Mouse (Mus musculus) spleen, adult 2 months (tissue): ENCODE measurements at regions not wholly inside any gene's neighbourhood (a gene's known extent, or its start where the extent isn't known, plus 50 kb on each side); places are given as distances from the start of the nearest gene placed in this dataset.

Source experiments
- DNase-seq, 2 experiments: peaks; one replicate each; pipeline versions ENCODE4 v3.0.0 to v3.0.0-alpha.2; 2012 to 2021; ENCODE audit warnings: low spot score in 2 of 2, low read depth in 1 of 2
- H3K27ac ChIP-seq: fragments of 200-500 bp; 2 replicates; pipeline ENCODE4 v1.5.1; 2012; ENCODE audit warnings: low read length, inconsistent platforms; ENCODE audit not compliant: insufficient read depth
- H3K27me3 ChIP-seq: fragments of 200-500 bp; 2 replicates; pipeline ENCODE4 v1.6.1; 2012; ENCODE audit warnings: mild to moderate bottlenecking, moderate library complexity, low read length, inconsistent platforms; ENCODE audit not compliant: control insufficient read depth, insufficient read depth
- H3K36me3 ChIP-seq: fragments of 200-500 bp; 2 replicates; pipeline ENCODE4 v1.6.1; 2012; ENCODE audit warnings: mild to moderate bottlenecking, low read length, inconsistent platforms; ENCODE audit not compliant: control insufficient read depth, insufficient read depth
- H3K4me1 ChIP-seq: fragments of 200-500 bp; 2 replicates; pipeline ENCODE4 v1.6.1; 2011; ENCODE audit warnings: inconsistent platforms; ENCODE audit not compliant: control insufficient read depth, insufficient read depth, insufficient read length
- H3K4me3 ChIP-seq: fragments of 200-500 bp; 2 replicates; pipeline ENCODE4 v1.5.1; 2011; ENCODE audit warnings: mild to moderate bottlenecking, inconsistent platforms; ENCODE audit not compliant: insufficient read depth, insufficient read length; ENCODE audit errors: extremely low read depth
- CTCF ChIP-seq: fragments of 200-500 bp; IDR thresholded peaks from 2 replicates; pipeline ENCODE4 v1.5.1; 2011; ENCODE audit warnings: mild to moderate bottlenecking, inconsistent platforms; ENCODE audit not compliant: insufficient read depth, insufficient read length, insufficient replicate concordance; ENCODE audit errors: extremely low read depth
- POLR2A ChIP-seq: fragments of 200-500 bp; IDR thresholded peaks from 2 replicates; pipeline ENCODE4 v1.6.1; 2011; ENCODE audit warnings: low read depth, low read length, inconsistent platforms
- WGBS: fragments of 180-500 bp; shearing (Covaris S2); methylation state at CpG from one replicate; pipeline ENCODE4 v1.1.7; 2018; 5-methylcytosine and 5-hydroxymethylcytosine counted together

GRCm38 (mm10) chr13:110507814-110508362 lies 113.0 kb downstream of the Plk2 start:
- DNase-seq, result no peak
- Histone ChIP-seq H3K4me1 (no peaks in the 10 kb centered on the region), H3K27ac (no peak overlapping the region), H3K27me3 (no peaks in the 10 kb centered on the region), H3K36me3 (no peaks in the 10 kb centered on the region), H3K4me3 (no peak overlapping the region)
- TF ChIP-seq POLR2A (no peak), CTCF (no peak)
- 92% methylated on average over 1 of the region's 1 CpGs for WGBS

GRCm38 (mm10) chr13:110517986-110518385 lies 123.1 kb downstream of the Plk2 start:
- no peaks in the 10 kb centered on the region for H3K4me1 ChIP-seq
- H3K4me3 ChIP-seq, result no peak overlapping the region
- no peaks in the 10 kb centered on the region for H3K36me3 ChIP-seq
- no peak overlapping the region for H3K27ac ChIP-seq
- 95% methylated on average over 8 of the region's 8 CpGs for WGBS
- H3K27me3 ChIP-seq, result no peaks in the 10 kb centered on the region
- TF ChIP-seq POLR2A, result no peak
- DNase-seq, result no peak

GRCm38 (mm10) chr13:110522974-110523373 lies 128.1 kb downstream of the Plk2 start:
- DNase-seq, result no peak
- WGBS, result 87% methylated on average over 4 of the region's 4 CpGs
- TF ChIP-seq CTCF, result no peak
- no peak for TF ChIP-seq POLR2A

GRCm38 (mm10) chr13:110527681-110528080 lies 132.8 kb downstream of the Plk2 start:
- no peaks in the 10 kb centered on the region for H3K4me1 ChIP-seq
- 78% methylated on average over 3 of the region's 3 CpGs for WGBS
- H3K27ac ChIP-seq, result no peak overlapping the region
- no peaks in the 10 kb centered on the region for H3K36me3 ChIP-seq
- no peak for DNase-seq
- no peak for TF ChIP-seq POLR2A
- H3K27me3 ChIP-seq, result no peaks in the 10 kb centered on the region
- H3K4me3 ChIP-seq, result no peak overlapping the region

More at GRCm38 (mm10) chr13:110522974-110523373, 128.1 kb downstream of the Plk2 start:
- Histone ChIP-seq H3K36me3 (no peaks in the 10 kb centered on the region), H3K4me3 (no peak overlapping the region), H3K4me1 (no peaks in the 10 kb centered on the region), H3K27ac (no peak overlapping the region), H3K27me3 (no peaks in the 10 kb centered on the region)

- H3K27ac ChIP-seq, result no peak overlapping the region
- H3K27me3 ChIP-seq, result no peaks in the 10 kb centered on the region
- H3K36me3 ChIP-seq, result no peaks in the 10 kb centered on the region
- DNase-seq, result no peak
- WGBS, result 89% methylated on average over 4 of the region's 4 CpGs
- no peaks in the 10 kb centered on the region for H3K4me1 ChIP-seq
- TF ChIP-seq CTCF (no peak), POLR2A (no peak)
- H3K4me3 ChIP-seq, result no peak overlapping the region
These were observed 134.8 kb downstream of the Plk2 start for GRCm38 (mm10) chr13:110529624-110530023.

GRCm38 (mm10) chr13:110534320-110534764 lies 139.5 kb downstream of the Plk2 start:
- Histone ChIP-seq H3K27me3 (no peaks in the 10 kb centered on the region), H3K4me3 (no peak overlapping the region), H3K4me1 (no peaks in the 10 kb centered on the region), H3K27ac (no peak overlapping the region), H3K36me3 (no peaks in the 10 kb centered on the region)
- WGBS, result 51% methylated on average over 7 of the region's 7 CpGs
- DNase-seq, result no peak
- TF ChIP-seq POLR2A (no peak), CTCF (no peak)

- no peaks in the 10 kb centered on the region for H3K4me1 ChIP-seq
- 75% methylated on average over 2 of the region's 2 CpGs for WGBS
- no peak overlapping the region for H3K4me3 ChIP-seq
- no peaks in the 10 kb centered on the region for H3K27me3 ChIP-seq
- H3K27ac ChIP-seq, result no peak overlapping the region
- H3K36me3 ChIP-seq, result no peaks in the 10 kb centered on the region
- TF ChIP-seq CTCF (no peak), POLR2A (no peak)
- DNase-seq, result no peak
These were observed 140.9 kb downstream of the Plk2 start for GRCm38 (mm10) chr13:110535785-110536184.
